Mouse (Mus musculus) liver, embryonic 15.5 days (tissue): ENCODE data around the gene Ptprd. TPM values are rescaled to one million over a fixed set of nuclear protein-coding genes. Genes with fewer than 3 reads are reported as not detected.

Source experiments
- ATAC-seq: fragments of 200-750 bp; cut with Nextera tagmentation; 2 replicates; pipeline ENCODE4 v1.8.0; 2017; ENCODE audit warnings: moderate number of reproducible peaks, mild to moderate bottlenecking, moderate library complexity; ENCODE audit not compliant: insufficient read depth
- H3K27ac ChIP-seq: fragments of 300-500 bp; sonication (generic); replicated peaks from 2 replicates; pipeline ENCODE4 v1.5.1; 2015; ENCODE audit warnings: mild to moderate bottlenecking, inconsistent platforms
- H3K27me3 ChIP-seq: fragments of 300-500 bp; sonication (generic); 2 replicates; pipeline ENCODE4 v1.6.1; 2015; ENCODE audit warnings: mild to moderate bottlenecking, inconsistent platforms
- H3K36me3 ChIP-seq: fragments of 300-500 bp; sonication (generic); replicated peaks from 2 replicates; pipeline ENCODE4 v1.6.1; 2015; ENCODE audit warnings: moderate library complexity, mild to moderate bottlenecking, inconsistent platforms
- H3K4me1 ChIP-seq: fragments of 300-500 bp; sonication (generic); replicated peaks from 2 replicates; pipeline ENCODE4 v1.6.1; 2015; ENCODE audit warnings: inconsistent platforms
- H3K4me2 ChIP-seq: fragments of 300-500 bp; sonication (generic); 2 replicates; pipeline ENCODE4 v1.6.1; 2015; ENCODE audit warnings: moderate library complexity, mild to moderate bottlenecking, inconsistent platforms
- H3K4me3 ChIP-seq: fragments of 300-500 bp; sonication (generic); replicated peaks from 2 replicates; pipeline ENCODE4 v1.5.1; 2015; ENCODE audit warnings: mild to moderate bottlenecking, inconsistent platforms
- H3K9ac ChIP-seq: fragments of 300-500 bp; sonication (generic); 2 replicates; pipeline ENCODE4 v1.6.1; 2015; ENCODE audit warnings: moderate library complexity, mild to moderate bottlenecking, inconsistent platforms
- H3K9me3 ChIP-seq: fragments of 300-500 bp; sonication (generic); replicated peaks from 2 replicates; pipeline ENCODE4 v1.6.1; 2016; ENCODE audit warnings: inconsistent platforms
- WGBS: fragments of 180-500 bp; shearing (Covaris S2); methylation state at CpG from one replicate; pipeline ENCODE4 v1.1.7; 2015; ENCODE audit warnings: mixed read lengths; ENCODE audit not compliant: insufficient replicate concordance; 5-methylcytosine and 5-hydroxymethylcytosine counted together
- polyA plus RNA-seq: library from polyadenylated mRNA; unstranded; fragments of >200 nt; fragmentation: Nextera tagmentation; extraction: Ambion mirVana; gene quantifications from 2 replicates; pipeline ENCODE4 v1.2.1, GENCODE M21; 2015

Ptprd gene
- polyA plus RNA-seq, 1 experiment from 2014 or later = 4.8 TPM

DNA sequence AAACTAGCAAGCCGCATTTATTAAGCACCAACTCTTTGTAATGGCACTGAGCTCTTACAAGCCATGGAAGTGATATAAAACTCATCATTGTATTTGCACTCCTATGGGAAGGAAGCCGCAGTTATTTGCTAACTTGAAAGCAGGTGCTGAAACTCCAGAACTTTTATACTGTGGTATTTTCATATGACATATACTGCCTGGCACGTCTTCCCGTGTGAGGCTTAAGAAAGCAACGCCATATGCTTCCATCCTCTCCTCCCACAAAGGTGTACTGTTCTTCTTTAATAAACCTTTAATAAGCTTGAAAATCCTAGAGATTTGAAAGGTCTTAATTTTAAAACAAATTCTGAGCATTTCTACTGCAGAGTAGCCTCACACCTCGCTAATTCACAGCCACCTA, 1595.1 kb downstream of the Ptprd start:
- Histone ChIP-seq H3K9me3 (no peaks in the 10 kb centered on the region), H3K4me3 (no peak overlapping the region), H3K4me2 (no peak overlapping the region), H3K27ac (no peak overlapping the region), H3K9ac (no peak overlapping the region), H3K36me3 (no peaks in the 10 kb centered on the region), H3K27me3 (no peaks in the 10 kb centered on the region), H3K4me1 (no peaks in the 10 kb centered on the region)
- no peak for ATAC-seq
- 68% methylated on average over 6 of the region's 6 CpGs for WGBS

DNA sequence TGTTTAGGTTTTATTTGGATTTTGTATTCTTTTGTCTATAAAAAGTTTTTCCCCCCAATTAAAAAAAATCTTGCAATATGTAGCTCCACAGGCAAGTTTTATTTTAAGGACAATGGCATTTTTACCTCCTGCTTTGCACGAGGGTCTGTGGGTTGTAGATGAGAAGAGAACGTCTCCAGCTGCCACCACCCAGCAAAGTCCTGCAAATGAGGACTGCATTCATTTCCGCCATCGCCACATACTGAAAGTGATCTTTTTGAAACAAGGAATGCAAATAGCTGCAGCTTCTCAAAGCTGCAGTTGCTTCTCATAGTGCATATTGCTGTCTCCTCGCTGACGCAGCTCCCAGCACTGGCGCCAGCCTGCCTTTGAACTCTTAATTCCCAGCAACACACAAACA, 1603.5 kb downstream of the Ptprd start:
- no peak overlapping the region for H3K4me3 ChIP-seq
- no peak for ATAC-seq
- H3K9ac ChIP-seq = no peak overlapping the region
- WGBS = 47% methylated on average over 7 of the region's 7 CpGs
- no peak overlapping the region for H3K27ac ChIP-seq
- no peaks in the 10 kb centered on the region for H3K27me3 ChIP-seq
- no peak overlapping the region for H3K4me2 ChIP-seq
- no peaks in the 10 kb centered on the region for H3K36me3 ChIP-seq
- H3K9me3 ChIP-seq = no peaks in the 10 kb centered on the region
- H3K4me1 ChIP-seq = no peaks in the 10 kb centered on the region

DNA sequence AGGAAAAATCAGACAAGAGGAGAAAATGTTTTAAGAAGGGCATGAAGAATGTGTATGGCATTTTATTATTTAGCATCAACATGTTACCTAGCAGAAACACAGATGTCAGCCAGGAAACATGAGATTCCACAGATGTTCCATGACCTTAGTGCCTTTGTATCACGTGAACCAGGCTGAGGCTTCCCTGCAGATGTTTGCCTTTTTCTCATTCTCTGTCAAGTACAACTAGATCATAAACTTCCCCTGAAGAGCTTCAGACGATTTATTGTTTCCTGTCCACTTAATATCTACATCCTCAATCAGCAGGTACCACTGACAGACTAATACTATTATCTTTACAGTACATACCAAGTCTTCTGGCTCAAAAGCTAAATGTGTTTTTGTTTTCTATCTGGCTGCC, 1605.0 kb downstream of the Ptprd start:
- H3K36me3 ChIP-seq = no peaks in the 10 kb centered on the region
- no peak overlapping the region for H3K27ac ChIP-seq
- 11% methylated on average over 2 of the region's 2 CpGs for WGBS
- no peak overlapping the region for H3K4me2 ChIP-seq
- no peaks in the 10 kb centered on the region for H3K4me1 ChIP-seq
- no peak overlapping the region for H3K9ac ChIP-seq
- ATAC-seq = no peak
- no peaks in the 10 kb centered on the region for H3K9me3 ChIP-seq
- H3K4me3 ChIP-seq = no peak overlapping the region
- H3K27me3 ChIP-seq = no peaks in the 10 kb centered on the region

DNA sequence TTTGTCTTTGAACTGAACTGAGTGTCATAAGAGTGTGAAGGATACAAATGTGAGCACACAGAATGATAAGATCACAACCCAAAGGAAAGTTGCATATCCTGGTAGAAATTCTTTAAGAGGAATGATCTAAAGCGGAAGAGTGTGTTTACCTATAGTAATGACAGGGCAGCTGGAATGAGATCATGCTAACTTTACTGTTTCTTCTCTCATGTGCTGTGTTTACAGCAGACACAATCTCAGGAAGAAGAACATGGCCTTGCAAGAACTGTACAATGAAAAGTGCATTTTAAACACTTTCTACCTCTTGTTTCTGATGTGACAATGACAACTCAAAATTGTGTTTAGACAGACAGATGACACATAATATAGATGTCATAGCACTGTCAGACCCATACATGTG, 1621.0 kb downstream of the Ptprd start:
- H3K27ac ChIP-seq = no peak overlapping the region
- no peak overlapping the region for H3K4me3 ChIP-seq
- H3K9me3 ChIP-seq = no peaks in the 10 kb centered on the region
- 80% methylated on average over 1 of the region's 1 CpGs for WGBS
- no peaks in the 10 kb centered on the region for H3K27me3 ChIP-seq
- no peaks in the 10 kb centered on the region for H3K36me3 ChIP-seq
- ATAC-seq = no peak
- H3K4me1 ChIP-seq = no peaks in the 10 kb centered on the region
- no peak overlapping the region for H3K9ac ChIP-seq
- H3K4me2 ChIP-seq = no peak overlapping the region

DNA sequence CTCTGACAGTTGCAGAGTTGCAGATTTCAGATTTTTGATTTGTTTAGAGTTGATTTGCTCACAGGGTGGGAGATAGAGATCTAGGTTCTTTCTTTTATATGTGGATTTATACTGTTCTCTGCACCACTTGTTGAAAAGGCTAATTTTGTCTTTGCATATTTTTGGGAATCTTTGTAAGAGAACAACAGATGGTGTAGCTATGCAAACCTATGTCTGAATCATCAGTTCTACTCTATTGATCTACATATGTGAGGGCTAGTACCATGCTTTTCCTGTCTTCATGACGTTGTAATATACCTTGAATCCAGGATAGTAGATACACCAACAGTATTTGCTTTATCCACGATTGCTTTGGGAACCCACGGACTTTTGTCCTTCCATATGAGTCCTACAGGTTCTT, 1628.7 kb downstream of the Ptprd start:
- ATAC-seq = no peak
- Histone ChIP-seq H3K9ac (no peak overlapping the region), H3K4me1 (no peaks in the 10 kb centered on the region), H3K4me3 (no peak overlapping the region), H3K4me2 (no peak overlapping the region), H3K27ac (no peak overlapping the region), H3K27me3 (no peaks in the 10 kb centered on the region), H3K9me3 (no peaks in the 10 kb centered on the region), H3K36me3 (no peaks in the 10 kb centered on the region)
- 61% methylated on average over 3 of the region's 3 CpGs for WGBS

DNA sequence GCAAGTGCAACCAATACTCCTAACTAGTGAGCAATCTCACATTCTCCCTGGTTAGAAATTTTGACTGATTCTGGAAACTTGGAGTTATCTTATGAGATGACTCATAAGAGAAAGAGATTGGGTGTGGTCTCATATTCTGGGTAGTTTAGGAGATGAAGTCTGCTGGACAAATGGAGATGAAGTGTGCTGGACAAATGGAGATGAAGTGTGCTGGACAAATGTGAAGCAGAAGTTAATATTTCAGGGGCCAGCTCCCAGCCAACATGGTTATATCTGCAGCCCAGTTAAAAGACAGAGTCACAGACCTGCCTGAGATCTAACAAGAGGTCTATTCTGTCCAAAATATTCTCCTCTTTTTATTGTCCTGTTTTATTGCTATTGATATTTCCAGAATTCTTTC, 1645.8 kb downstream of the Ptprd start:
- H3K4me3 ChIP-seq = no peak overlapping the region
- H3K27ac ChIP-seq = no peak overlapping the region
- no peak overlapping the region for H3K9ac ChIP-seq
- H3K4me1 ChIP-seq = no peaks in the 10 kb centered on the region
- no peaks in the 10 kb centered on the region for H3K9me3 ChIP-seq
- no peak for ATAC-seq
- no peaks in the 10 kb centered on the region for H3K36me3 ChIP-seq
- H3K4me2 ChIP-seq = no peak overlapping the region
- no peaks in the 10 kb centered on the region for H3K27me3 ChIP-seq

DNA sequence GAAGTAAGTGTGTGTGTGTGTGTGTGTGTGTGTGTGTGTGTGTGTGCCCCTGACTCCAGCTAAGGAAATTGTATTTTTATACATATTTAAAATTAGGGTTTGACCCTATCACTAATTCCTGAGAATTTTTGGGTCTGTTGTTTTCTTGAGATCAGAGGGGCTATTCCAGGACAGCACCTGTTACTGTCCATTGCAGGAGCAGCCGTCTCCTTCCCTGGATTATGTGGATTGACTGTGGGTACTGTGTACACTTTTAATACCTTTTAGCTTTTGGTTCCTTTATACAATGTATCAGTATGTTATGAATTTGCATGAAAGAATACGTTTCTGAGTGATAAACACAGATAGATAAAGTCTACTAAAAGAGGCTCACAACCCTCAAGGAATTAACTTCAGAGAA, 1670.0 kb downstream of the Ptprd start:
- H3K9me3 ChIP-seq = no peaks in the 10 kb centered on the region
- H3K36me3 ChIP-seq = no peaks in the 10 kb centered on the region
- no peak for ATAC-seq
- H3K4me1 ChIP-seq = no peaks in the 10 kb centered on the region
- H3K27me3 ChIP-seq = no peaks in the 10 kb centered on the region
- H3K9ac ChIP-seq = no peak overlapping the region
- no peak overlapping the region for H3K4me2 ChIP-seq
- H3K27ac ChIP-seq = no peak overlapping the region
- no peak overlapping the region for H3K4me3 ChIP-seq
- WGBS = 42% methylated on average over 2 of the region's 2 CpGs

DNA sequence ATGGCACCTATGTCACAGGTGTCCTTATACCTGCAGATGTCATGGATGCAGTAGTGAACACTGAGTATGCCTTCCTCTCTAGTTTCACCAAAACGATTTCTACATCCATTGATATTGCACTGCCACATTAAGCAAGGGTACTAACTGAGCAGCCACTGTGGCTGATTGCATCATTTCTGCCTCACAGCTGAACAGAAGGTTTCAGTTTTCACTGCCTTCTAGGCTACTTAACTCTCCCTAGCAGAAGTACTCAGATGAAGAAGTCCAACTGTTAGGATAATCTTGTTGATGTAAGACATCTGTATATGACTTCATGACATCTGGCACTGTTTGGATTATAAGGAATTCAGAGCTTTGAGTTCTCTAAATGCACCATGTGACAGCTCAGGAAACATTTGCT, 1678.8 kb downstream of the Ptprd start:
- H3K36me3 ChIP-seq = no peaks in the 10 kb centered on the region
- no peaks in the 10 kb centered on the region for H3K9me3 ChIP-seq
- H3K4me3 ChIP-seq = no peak overlapping the region
- H3K9ac ChIP-seq = no peak overlapping the region
- WGBS = 40% methylated on average over 1 of the region's 1 CpGs
- no peak overlapping the region for H3K4me2 ChIP-seq
- no peaks in the 10 kb centered on the region for H3K4me1 ChIP-seq
- H3K27me3 ChIP-seq = no peaks in the 10 kb centered on the region
- ATAC-seq = no peak
- H3K27ac ChIP-seq = no peak overlapping the region

DNA sequence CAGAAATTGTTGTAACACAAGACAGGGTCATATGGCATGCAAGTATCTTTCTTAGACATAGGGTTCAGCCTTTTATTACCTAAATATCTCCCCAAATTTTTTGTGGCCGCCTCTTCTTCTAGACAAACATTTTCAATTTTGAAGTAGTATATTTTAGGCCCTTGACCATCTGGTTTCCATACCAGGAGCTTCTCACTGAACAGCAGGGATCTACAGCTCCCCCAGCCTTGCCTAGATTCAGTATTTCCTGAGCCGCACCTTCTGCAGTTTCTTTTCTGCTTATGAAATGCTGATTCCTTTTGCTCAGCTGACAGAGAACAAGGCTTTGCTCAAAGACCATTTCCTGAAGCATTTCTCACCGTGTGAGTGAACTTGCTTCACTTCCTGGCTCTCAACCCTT, 1686.5 kb downstream of the Ptprd start:
- ATAC-seq = no peak
- WGBS = 38% methylated on average over 3 of the region's 3 CpGs
- no peaks in the 10 kb centered on the region for H3K27me3 ChIP-seq

DNA sequence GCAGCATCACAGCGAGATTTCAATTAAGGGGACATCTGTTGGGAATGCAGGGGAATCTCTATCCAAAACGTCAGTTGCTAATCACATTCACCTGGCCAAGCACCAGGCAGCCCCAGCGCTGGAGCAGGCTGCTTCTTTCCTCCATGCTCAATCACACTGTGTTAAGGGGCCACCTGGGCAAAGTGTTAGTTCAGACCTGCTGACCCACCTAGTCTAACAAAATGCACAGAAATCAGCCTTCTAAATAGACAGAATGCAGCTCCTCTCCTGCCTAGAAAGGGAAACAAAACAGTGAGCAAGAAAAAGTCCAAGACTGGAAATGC, 1708.5 kb downstream of the Ptprd start:
- Histone ChIP-seq H3K4me2 (no peak overlapping the region), H3K4me3 (no peak overlapping the region), H3K4me1 (no peaks in the 10 kb centered on the region), H3K9ac (no peak overlapping the region), H3K36me3 (no peaks in the 10 kb centered on the region), H3K9me3 (no peaks in the 10 kb centered on the region), H3K27ac (no peak overlapping the region), H3K27me3 (no peaks in the 10 kb centered on the region)
- ATAC-seq = no peak
- WGBS = 31% methylated on average over 3 of the region's 3 CpGs

More for the DNA sequence above, 1686.5 kb downstream of the Ptprd start:
- Histone ChIP-seq H3K27ac (no peak overlapping the region), H3K4me3 (no peak overlapping the region), H3K4me1 (no peaks in the 10 kb centered on the region), H3K36me3 (no peaks in the 10 kb centered on the region), H3K9me3 (no peaks in the 10 kb centered on the region), H3K4me2 (no peak overlapping the region), H3K9ac (no peak overlapping the region)

DNA sequence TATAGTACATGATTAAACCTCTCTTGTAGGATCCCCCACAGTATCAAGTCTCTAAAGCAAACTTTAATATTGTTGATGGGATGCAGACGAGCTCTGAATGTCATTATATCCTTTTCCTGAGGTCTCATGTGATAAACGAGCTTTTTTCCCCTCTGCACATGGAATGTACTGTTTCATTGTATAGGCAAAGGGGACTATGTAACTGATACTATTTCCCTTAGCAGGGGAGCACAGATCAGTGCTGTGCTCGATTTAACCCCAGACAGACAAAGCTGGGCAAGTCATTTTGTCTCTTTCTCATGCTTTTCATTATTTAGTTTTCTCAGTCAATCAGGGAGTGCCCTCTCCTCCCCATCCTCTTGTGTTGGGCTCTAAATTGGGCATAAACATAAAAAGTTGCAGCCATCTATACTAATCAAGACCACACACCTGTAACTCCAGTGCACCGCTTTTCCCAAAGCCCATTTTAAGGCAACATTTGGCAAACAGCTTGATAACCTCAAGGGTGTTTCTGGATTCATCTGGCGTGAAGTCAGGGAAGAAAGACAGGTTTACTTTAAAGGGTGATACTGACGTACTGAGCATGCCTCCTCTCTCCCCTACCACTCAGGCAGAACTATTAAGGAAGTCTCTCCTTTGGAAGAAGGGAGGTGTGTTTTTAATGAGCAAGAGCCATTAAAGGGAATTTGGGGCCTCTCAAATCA, 1709.0 kb downstream of the Ptprd start:
- 53% methylated on average over 6 of the region's 6 CpGs for WGBS
- H3K4me2 ChIP-seq = no peak overlapping the region

DNA sequence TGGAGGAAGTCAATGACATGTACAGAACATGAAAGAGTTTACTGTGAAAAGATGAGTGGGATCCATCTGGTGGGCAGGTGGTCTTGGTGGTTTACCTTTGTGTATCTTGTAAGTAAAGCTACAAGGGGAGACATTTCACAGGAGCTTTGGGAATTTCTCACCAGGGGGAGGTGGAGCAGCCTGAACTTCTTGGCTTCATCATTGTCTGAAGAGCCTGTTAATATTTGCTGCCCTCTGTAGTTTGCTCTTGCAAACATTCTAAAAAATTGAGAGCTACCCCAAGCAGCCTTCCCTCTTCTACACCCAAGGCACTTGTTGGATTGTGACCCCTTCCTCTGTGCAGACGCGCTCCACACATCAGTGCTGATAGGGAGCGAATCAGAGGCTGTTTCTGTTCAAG, 1725.9 kb downstream of the Ptprd start:
- Histone ChIP-seq H3K4me2 (no peak overlapping the region), H3K27ac (no peak overlapping the region), H3K9ac (no peak overlapping the region), H3K36me3 (no peaks in the 10 kb centered on the region), H3K4me1 (no peaks in the 10 kb centered on the region), H3K27me3 (no peaks in the 10 kb centered on the region), H3K9me3 (no peaks in the 10 kb centered on the region), H3K4me3 (no peak overlapping the region)
- ATAC-seq = no peak
- WGBS = 65% methylated on average over 3 of the region's 3 CpGs

More for the DNA sequence above, 1709.0 kb downstream of the Ptprd start:
- Histone ChIP-seq H3K9ac (no peak overlapping the region), H3K27ac (no peak overlapping the region), H3K27me3 (no peaks in the 10 kb centered on the region), H3K4me3 (no peak overlapping the region), H3K9me3 (no peaks in the 10 kb centered on the region), H3K4me1 (no peaks in the 10 kb centered on the region), H3K36me3 (no peaks in the 10 kb centered on the region)
- ATAC-seq = no peak
